In the genomic region with DNA sequence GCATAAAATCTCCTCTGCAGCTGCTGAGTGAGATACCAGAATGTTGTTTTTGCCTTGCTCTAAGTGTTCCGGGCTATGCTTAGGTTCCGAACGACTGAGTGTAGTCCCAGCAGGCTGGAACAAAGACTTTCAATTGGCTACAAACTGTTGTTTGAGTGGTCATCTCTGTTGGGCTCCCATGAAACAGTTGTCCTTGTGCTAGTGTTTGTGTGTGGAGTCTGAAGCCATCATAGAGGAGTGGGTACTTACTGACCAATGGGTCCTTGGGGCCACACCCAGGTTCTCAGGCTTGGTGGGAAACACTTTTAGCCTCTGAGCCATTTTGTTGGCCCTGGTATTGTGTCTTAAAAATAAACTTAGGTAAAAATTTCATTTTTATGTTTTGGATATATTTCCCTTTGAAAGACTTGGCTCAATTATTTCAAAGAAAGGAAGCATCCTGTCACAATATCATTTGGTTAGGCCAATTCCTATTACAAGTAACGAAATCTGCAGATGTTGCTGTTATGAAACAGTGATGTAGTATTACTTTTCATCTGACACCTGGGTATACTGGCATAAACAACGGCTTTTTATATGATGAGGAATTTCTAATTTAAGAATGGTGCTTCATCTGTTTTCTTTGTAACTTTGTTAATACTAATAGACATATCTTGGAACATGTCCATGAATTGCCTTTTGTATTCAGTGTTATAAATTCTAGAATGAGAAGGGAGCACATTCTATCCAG, we compare ENCODE assay signal across 18 mouse cellular contexts.
DNase-seq lines count a peak whose midpoint lies in the region.
"Had no signal": no experiment of that assay in that cellular context is flagged by ENCODE, and none has a peak within 500 bp of the region (broad histone marks: within the 10 kb centered on the region; RNA-seq: fewer than 3 reads in every experiment).

No protein-coding gene starts in this region.

- peaks cover 5% of the 10 kb centered on the region; the same call in 1 of the 2 replicates for H3K4me1 ChIP-seq in brown adipose tissue, adult 24 weeks (ENCODE audit: control insufficient read depth, insufficient read depth, insufficient read length, low read length)
- H3K4me1 ChIP-seq: embryonic facial prominence, embryonic 13.5 days; forebrain, embryonic 12.5 days; hindbrain, embryonic 10.5 days; intestine, embryonic 15.5 days had no signal

- peak; percentile 55 for DNase-seq in heart, adult 8-10 months (ENCODE audit: low spot score)
- DNase-seq in heart, postnatal 10 days: no peak
- DNase-seq in lung, postnatal 25 days (ENCODE audit: low spot score): peak; percentile 8
- no peak for DNase-seq in lung, postnatal 10 days
- DNase-seq in left cerebral cortex, postnatal 36 days (ENCODE audit: low spot score in 2 of 2): no peak
- DNase-seq: adrenal gland, postnatal 10 days; B cell, adult 2 months; cerebellum, adult 11-12 months; cerebellum, adult 9-11 months; cerebellum, postnatal 36 days; gastrocnemius, postnatal 25 days; heart, postnatal 14 days had no signal

- H3K27ac ChIP-seq in brown adipose tissue, adult 24 weeks (replicated peaks; ENCODE audit: low read depth, low read length): peak overlapping the region; percentile 96
- H3K27ac ChIP-seq: embryonic facial prominence, embryonic 13.5 days; forebrain, embryonic 12.5 days; hindbrain, embryonic 10.5 days; hindbrain, embryonic 14.5 days; intestine, embryonic 15.5 days had no signal

- H3K4me3 ChIP-seq in brown adipose tissue, adult 24 weeks (ENCODE audit: insufficient read depth, low read depth, low read length): no peak overlapping the region
- H3K4me3 ChIP-seq: embryonic facial prominence, embryonic 13.5 days; forebrain, embryonic 12.5 days; hindbrain, embryonic 10.5 days; intestine, embryonic 15.5 days had no signal

- intact Hi-C loops in heart, postnatal 10 days (cut with DNase I): no loop called here
- intact Hi-C loops in left cerebral cortex, postnatal 36 days (cut with DNase I): no loop called here

Comparison
In these comparisons a context has a peak if more than half of its experiments do, and no peak if none do; other contexts are left out.
1. DNase-seq: peak in heart, adult 8-10 months (single experiment) and lung, postnatal 25 days (single experiment); none in heart, postnatal 10 days (0 of 2), lung, postnatal 10 days (single experiment) and left cerebral cortex, postnatal 36 days (0 of 2).